Mouse (Mus musculus): ENCODE measurements at regions not wholly inside any gene's neighbourhood (a gene's known extent, or its start where the extent isn't known, plus 50 kb on each side); places are given as distances from the start of the nearest gene placed in this dataset.

GRCm38 (mm10) chr17:82439105-82439504 lies 700.9 kb upstream of the Slc8a1 start:
- TF ChIP-seq CTCF (IDR thresholded peaks at IDR 0.05; ENCODE audit: low read depth) (no peak), EP300 (IDR thresholded peaks at IDR 0.05; ENCODE audit: low read depth) (no peak)

Data from liver, postnatal 0 days (tissue).